Mouse (Mus musculus) midbrain, embryonic 14.5 days (tissue): ENCODE measurements at regions not wholly inside any gene's neighbourhood (a gene's known extent, or its start where the extent isn't known, plus 50 kb on each side); places are given as distances from the start of the nearest gene placed in this dataset.

ENCODE experiments used
- ATAC-seq: fragments of 200-750 bp; cut with Nextera tagmentation; 2 replicates; pipeline ENCODE4 v1.8.0; 2017; ENCODE audit warnings: moderate number of reproducible peaks, moderate library complexity; ENCODE audit not compliant: low FRiP score, low TSS enrichment
- DNase-seq: peaks from one replicate; pipeline ENCODE4 v3.0.0-alpha.2; 2015
- H3K27ac ChIP-seq: fragments of 300-500 bp; sonication (generic); replicated peaks from 2 replicates; pipeline ENCODE4 v1.5.1; 2014; ENCODE audit warnings: mild to moderate bottlenecking, low read depth, low read length, moderate library complexity
- H3K27me3 ChIP-seq: fragments of 300-500 bp; sonication (generic); 2 replicates; pipeline ENCODE4 v1.6.1; 2014; ENCODE audit warnings: low read length, control low read depth, mixed read lengths; ENCODE audit not compliant: control insufficient read depth, insufficient read depth
- H3K36me3 ChIP-seq: fragments of 300-500 bp; sonication (generic); 2 replicates; pipeline ENCODE4 v1.6.1; 2014; ENCODE audit warnings: low read length, control low read depth; ENCODE audit not compliant: control insufficient read depth, insufficient read depth
- H3K4me1 ChIP-seq: fragments of 300-500 bp; sonication (generic); 2 replicates; pipeline ENCODE4 v1.6.1; 2014; ENCODE audit warnings: mild to moderate bottlenecking, antibody characterized with exemption, low read length, control low read depth; ENCODE audit not compliant: control insufficient read depth, insufficient read depth
- H3K4me2 ChIP-seq: fragments of 300-500 bp; sonication (generic); 2 replicates; pipeline ENCODE4 v1.6.1; 2014; ENCODE audit warnings: mild to moderate bottlenecking, low read length, moderate library complexity
- H3K4me3 ChIP-seq: fragments of 300-500 bp; sonication (generic); replicated peaks from 2 replicates; pipeline ENCODE4 v1.5.1; 2014; ENCODE audit warnings: low read depth, low read length
- H3K9ac ChIP-seq: fragments of 300-500 bp; sonication (generic); replicated peaks from 2 replicates; pipeline ENCODE4 v1.6.1; 2014; ENCODE audit warnings: mild to moderate bottlenecking, low read length, moderate library complexity
- H3K9me3 ChIP-seq: fragments of 300-500 bp; sonication (generic); 2 replicates; pipeline ENCODE4 v1.6.1; 2016; ENCODE audit warnings: low read length, control low read depth, mixed read lengths; ENCODE audit not compliant: control insufficient read depth
- WGBS: fragments of 180-500 bp; shearing (Covaris S2); extraction: QIAGEN DNeasy Blood & Tissue Kit; methylation state at CpG from one replicate; pipeline ENCODE4 v1.1.7; 2014; 5-methylcytosine and 5-hydroxymethylcytosine counted together

DNA sequence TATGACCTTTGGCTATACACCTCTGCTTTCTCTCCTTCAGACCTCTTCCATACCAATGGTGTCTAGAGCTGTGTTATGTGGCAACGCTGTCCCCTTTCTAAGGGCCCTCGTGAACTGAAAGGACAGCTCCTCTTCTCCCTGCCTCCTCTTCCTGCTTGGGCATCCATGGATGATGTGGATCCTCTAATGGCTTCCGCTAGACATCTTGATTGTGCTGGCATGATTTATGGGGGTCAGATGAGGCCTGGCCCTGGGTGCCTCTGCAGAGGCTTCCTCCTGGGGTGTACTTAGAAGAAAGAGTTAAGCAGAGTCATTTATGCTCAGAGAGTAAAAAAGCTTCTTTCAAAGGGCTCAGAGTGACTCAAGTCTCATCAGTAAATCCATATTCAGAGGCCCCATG is 131.5 kb upstream of the 9630041A04Rik start:
- no peak for ATAC-seq
- Histone ChIP-seq H3K4me2 (no peak overlapping the region), H3K27me3 (no peaks in the 10 kb centered on the region), H3K4me3 (no peak overlapping the region), H3K27ac (no peak overlapping the region), H3K36me3 (no peaks in the 10 kb centered on the region), H3K9ac (no peak overlapping the region), H3K4me1 (peaks cover 7% of the 10 kb centered on the region), H3K9me3 (no peaks in the 10 kb centered on the region)
- 73% methylated on average over 3 of the region's 3 CpGs for WGBS
- no peak for DNase-seq

DNA sequence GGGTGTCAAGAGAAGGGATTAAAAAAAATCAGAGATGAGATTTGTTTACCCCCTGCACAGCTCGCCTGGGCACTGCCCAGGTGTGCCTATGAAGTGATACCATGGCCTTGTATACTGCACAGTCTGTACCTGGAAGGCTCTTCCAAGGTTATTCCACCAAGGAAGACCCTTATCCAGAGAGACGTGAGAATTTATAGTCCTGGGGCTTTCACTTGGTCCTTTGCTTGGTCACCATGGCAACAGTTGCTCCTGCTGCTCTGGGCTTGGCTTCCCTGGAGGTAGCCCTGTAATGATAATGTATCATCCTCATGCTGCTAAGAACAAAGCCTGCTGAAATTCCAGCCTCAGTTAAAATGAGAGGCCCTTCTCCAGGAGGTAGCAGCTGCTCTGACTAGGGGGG is 143.7 kb upstream of the 9630041A04Rik start:
- DNase-seq, result peak; percentile 70
- 29% methylated on average over 2 of the region's 2 CpGs for WGBS
- peaks cover 6% of the 10 kb centered on the region for H3K4me1 ChIP-seq
- peak overlapping the region; percentile 50; the same call in 1 of the 2 replicates for H3K27ac ChIP-seq
- H3K36me3 ChIP-seq, result no peaks in the 10 kb centered on the region
- H3K9me3 ChIP-seq, result no peaks in the 10 kb centered on the region
- H3K27me3 ChIP-seq, result no peaks in the 10 kb centered on the region
- H3K4me3 ChIP-seq, result no peak overlapping the region
- no peak overlapping the region for H3K9ac ChIP-seq
- no peak overlapping the region for H3K4me2 ChIP-seq
- no peak for ATAC-seq

DNA sequence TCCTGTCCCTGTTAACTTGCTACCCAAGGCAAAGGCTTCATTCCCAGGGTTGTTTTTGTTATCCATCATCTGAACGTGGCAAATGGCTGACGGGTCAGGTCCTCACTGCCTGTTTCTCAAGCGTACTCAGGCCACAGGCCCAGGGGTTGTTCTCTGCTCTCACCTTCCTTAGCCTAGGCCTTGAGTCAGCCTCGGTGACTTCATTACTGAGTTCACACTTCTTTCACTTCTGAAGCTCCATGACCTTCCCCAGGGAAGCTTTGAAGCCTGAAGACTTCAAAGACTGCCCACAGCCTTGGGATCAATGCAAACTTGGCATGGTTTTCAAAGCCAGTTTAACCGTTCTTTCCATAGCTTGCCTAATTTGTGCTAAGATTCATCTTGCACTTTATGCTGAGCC is 145.3 kb upstream of the 9630041A04Rik start:
- Histone ChIP-seq H3K4me3 (no peak overlapping the region), H3K4me2 (no peak overlapping the region), H3K36me3 (no peaks in the 10 kb centered on the region), H3K27me3 (no peaks in the 10 kb centered on the region), H3K9ac (no peak overlapping the region), H3K27ac (no peak overlapping the region), H3K4me1 (peaks cover 6% of the 10 kb centered on the region), H3K9me3 (no peaks in the 10 kb centered on the region)
- DNase-seq (no peak), ATAC-seq (no peak)
- 81% methylated on average over 5 of the region's 5 CpGs for WGBS

DNA sequence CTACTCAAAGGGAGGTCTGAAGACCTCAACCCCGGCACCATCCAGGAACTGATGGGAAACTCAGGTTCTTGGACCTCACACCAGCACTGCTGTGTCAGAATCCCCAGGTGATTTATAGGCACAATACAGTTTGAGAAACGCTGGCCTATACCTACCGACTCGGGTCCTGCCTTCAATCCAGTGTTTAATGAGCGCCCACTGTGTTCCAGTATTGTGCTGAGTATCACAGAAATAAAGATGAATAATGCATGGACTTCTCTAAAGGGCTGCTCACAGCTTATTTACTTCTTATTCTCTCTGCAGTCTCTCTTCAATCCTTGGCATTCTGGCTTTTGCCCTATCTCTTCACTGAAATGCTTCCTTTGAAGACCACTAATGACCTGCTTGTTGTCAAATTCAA is 146.8 kb upstream of the 9630041A04Rik start:
- H3K36me3 ChIP-seq, result no peaks in the 10 kb centered on the region
- H3K9ac ChIP-seq, result no peak overlapping the region
- H3K4me3 ChIP-seq, result no peak overlapping the region
- DNase-seq (peak; percentile 39), ATAC-seq (no peak)
- no peak overlapping the region for H3K4me2 ChIP-seq
- peaks cover 6% of the 10 kb centered on the region for H3K4me1 ChIP-seq
- no peaks in the 10 kb centered on the region for H3K9me3 ChIP-seq
- no peaks in the 10 kb centered on the region for H3K27me3 ChIP-seq
- 40% methylated on average over 5 of the region's 5 CpGs for WGBS
- H3K27ac ChIP-seq, result no peak overlapping the region

DNA sequence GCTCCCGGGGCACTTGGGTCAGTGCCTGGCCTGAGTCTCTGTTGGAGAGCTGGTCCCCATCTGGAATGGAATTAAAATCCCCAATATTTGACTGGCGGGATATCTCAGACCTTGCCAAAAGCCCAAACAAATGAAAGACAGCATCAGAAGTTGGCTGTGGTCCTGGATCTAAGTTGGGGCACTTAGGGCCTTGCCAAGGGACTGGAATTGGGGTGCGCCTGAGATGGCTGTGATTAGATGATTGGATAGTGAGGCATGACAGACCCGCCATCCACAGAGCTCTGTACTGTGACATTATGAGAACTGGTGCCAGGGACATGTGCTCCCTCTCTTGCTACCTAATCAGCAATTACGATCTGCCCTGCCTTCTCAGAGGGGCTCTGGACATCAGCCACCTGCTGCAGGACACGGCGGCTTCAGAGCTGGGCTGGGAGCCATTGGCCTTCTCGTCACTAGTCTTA is 151.0 kb upstream of the 9630041A04Rik start:
- no peaks in the 10 kb centered on the region for H3K36me3 ChIP-seq
- H3K4me1 ChIP-seq, result no peaks in the 10 kb centered on the region; the same call in 1 of the 2 replicates
- no peak overlapping the region for H3K4me2 ChIP-seq
- no peak overlapping the region for H3K9ac ChIP-seq
- no peaks in the 10 kb centered on the region for H3K27me3 ChIP-seq
- H3K9me3 ChIP-seq, result no peaks in the 10 kb centered on the region
- no peak overlapping the region for H3K27ac ChIP-seq
- 87% methylated on average over 8 of the region's 8 CpGs for WGBS
- no peak overlapping the region for H3K4me3 ChIP-seq
- no peak for DNase-seq
- no peak for ATAC-seq

DNA sequence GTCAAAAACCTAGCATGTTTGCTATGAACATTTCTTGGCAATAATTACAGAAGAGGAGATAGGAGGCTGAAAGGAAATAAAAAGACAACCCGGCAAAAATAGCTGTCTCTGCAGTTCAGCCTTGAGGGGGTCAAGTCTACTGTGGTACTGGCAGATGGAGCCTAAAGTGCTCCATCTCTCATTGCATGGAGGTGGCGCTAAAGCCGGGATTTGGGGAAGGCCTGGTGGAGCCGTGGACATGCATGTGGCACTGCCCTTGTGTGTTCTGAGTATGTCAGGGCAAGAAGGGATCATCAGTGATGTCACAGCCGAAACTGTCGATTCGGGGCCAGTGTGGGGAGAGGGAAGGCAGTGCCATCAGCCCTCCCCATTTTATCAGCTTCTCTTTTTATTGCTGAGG is 161.3 kb upstream of the 9630041A04Rik start:
- no peak for DNase-seq
- WGBS, result 75% methylated on average over 7 of the region's 7 CpGs

DNA sequence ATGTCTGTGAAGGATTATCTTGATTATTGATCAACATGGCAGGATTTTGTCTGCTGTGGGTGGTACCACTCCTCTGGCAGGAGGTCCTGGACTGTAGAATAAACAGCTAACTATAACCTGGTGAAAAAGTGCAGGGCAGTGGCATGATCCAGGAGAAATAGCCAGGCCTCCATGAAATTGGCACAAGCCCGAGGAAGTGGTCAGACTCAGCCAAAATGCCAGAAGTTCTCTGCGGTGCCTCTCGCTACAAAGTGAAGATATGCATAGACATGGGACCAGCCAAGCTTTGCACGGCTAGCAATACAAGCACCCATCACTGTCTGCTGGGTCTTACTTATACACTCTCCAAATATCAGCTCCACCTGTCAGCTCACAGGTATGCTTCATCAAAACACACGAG is 167.6 kb upstream of the 9630041A04Rik start:
- H3K4me2 ChIP-seq, result no peak overlapping the region
- WGBS, result 92% methylated on average over 5 of the region's 5 CpGs
- no peak overlapping the region for H3K27ac ChIP-seq
- peaks cover 28% of the 10 kb centered on the region for H3K4me1 ChIP-seq
- H3K36me3 ChIP-seq, result no peaks in the 10 kb centered on the region
- no peak overlapping the region for H3K4me3 ChIP-seq
- no peak for ATAC-seq
- H3K9ac ChIP-seq, result no peak overlapping the region
- no peak for DNase-seq
- no peaks in the 10 kb centered on the region for H3K9me3 ChIP-seq
- H3K27me3 ChIP-seq, result no peaks in the 10 kb centered on the region

More for the DNA sequence above, 161.3 kb upstream of the 9630041A04Rik start:
- no peak for ATAC-seq
- Histone ChIP-seq H3K9ac (no peak overlapping the region), H3K27ac (no peak overlapping the region), H3K4me1 (no peaks in the 10 kb centered on the region), H3K4me2 (no peak overlapping the region), H3K36me3 (no peaks in the 10 kb centered on the region), H3K4me3 (no peak overlapping the region), H3K9me3 (no peaks in the 10 kb centered on the region), H3K27me3 (no peaks in the 10 kb centered on the region)

DNA sequence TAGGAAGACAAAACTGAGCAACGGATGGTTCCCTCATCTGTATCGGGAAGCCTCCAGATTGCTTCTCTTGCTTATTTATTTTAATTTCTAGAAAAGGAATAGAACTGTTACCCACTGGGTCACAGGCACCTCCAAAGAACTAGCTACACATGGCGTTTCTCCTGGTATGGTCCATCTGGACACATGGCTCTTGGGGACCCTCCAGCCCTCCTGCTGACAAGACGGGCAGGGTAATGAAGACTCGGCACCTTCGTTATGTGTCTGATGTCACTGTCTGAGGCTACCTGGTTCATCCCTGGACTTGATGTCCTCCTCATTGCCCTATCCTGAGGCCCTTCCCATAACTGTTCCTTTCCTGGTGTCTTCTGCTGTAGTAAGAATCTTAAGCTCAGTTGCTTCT is 170.3 kb upstream of the 9630041A04Rik start:
- Histone ChIP-seq H3K4me2 (peak overlapping the region; percentile 45), H3K9me3 (no peaks in the 10 kb centered on the region), H3K36me3 (no peaks in the 10 kb centered on the region), H3K9ac (no peak overlapping the region; the same call in 1 of the 2 replicates), H3K4me1 (peaks cover 28% of the 10 kb centered on the region), H3K27me3 (no peaks in the 10 kb centered on the region), H3K4me3 (no peak overlapping the region), H3K27ac (peak overlapping the region; percentile 83)
- no peak for DNase-seq
- ATAC-seq, result no peak; the same call in 1 of the 2 replicates
- 67% methylated on average over 6 of the region's 6 CpGs for WGBS

DNA sequence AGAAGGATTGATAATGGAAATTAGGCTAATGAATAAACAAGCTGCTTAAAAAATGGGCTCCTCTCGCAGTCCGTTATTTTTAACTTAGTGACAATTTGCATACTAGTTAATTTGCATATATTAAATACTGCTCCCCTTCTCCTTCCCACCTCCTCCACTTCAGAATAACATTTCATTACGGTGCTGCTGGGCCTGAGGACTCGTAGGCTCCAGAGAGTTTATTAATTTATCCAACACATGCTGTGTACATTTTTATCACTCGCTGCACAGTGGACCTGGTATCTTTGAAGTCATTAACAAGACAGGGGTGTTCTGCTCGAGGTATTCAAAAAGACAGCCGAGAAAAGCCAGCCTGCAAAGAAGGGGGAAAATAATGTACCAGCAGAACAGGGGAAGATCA is 170.7 kb upstream of the 9630041A04Rik start:
- ATAC-seq (0 out of 2 replicates have a peak, but pooled peaks have one; percentile 51), DNase-seq (peak; percentile 65)
- H3K36me3 ChIP-seq, result no peaks in the 10 kb centered on the region
- peak overlapping the region; percentile 45 for H3K4me2 ChIP-seq
- H3K27me3 ChIP-seq, result no peaks in the 10 kb centered on the region
- no peaks in the 10 kb centered on the region for H3K9me3 ChIP-seq
- H3K27ac ChIP-seq, result peak overlapping the region; percentile 83
- no peak overlapping the region for H3K9ac ChIP-seq
- 18% methylated on average over 7 of the region's 7 CpGs for WGBS
- peak overlapping the region; percentile 15; the same call in 1 of the 2 replicates for H3K4me3 ChIP-seq
- peaks cover 28% of the 10 kb centered on the region for H3K4me1 ChIP-seq
